Mouse (Mus musculus): ENCODE data around the gene Slc9a5.

DNA sequence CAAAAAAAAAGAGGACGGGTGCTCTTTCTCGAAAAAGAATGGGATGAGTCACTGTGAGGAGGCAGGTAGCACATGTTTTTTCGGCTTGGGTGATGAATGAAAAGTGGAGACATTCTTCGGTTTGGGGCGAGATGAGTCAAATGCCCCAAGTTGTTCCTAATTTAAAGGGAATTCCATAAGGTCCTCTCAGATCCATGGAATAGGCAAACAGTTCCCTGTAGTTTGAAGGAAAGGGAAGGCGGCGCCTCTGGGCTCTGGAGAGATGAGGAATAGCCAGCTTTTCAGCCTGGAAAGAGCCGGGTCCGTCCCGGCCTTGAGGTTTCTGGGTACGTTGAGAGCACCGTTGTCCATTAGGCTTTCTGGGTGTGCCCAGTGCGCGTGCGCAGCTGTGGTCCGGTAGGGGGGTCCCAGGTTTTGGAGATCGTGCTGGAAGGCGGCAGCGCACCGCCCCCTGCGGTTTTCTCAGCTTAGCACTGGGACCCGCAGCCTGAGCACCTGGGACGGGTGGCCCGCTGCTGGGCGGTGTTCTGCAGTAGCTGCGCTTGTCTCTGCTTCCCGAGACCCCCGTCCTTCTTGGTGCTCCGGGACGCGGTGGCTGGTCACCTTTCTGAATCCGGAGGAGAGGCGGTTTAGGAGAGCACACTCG, at the start of gene Slc9a5:
- TF ChIP-seq CTCF (IDR thresholded peaks at IDR 0.05; ENCODE audit: insufficient read depth, low read length) (no peak), POLR2A (IDR thresholded peaks at IDR 0.05; ENCODE audit: borderline replicate concordance, extremely low read depth, low read depth, low read length) (no peak)

Data from lung, adult 2 months (tissue).